8 mouse cellular contexts compared by ENCODE assay signal in the genomic region with DNA sequence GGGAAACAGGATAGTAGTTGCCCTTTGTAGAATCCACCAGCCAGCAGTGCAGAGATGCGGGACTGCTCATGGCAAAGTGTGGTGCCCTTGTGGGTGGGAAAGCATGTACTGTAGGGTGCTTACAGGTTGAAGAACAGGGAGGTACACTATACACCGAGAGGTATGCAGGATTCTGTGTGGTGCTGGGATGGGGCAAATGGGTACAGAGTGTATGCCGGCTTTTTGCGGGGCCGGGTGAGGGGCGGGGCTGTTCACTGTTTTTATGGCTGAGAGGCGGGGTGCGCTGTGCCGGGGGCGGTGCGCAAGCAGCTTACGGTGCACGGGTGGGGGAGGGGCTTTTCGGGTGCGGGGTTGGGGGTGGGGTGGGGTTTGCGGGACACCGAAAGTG. TPM values are rescaled to one million over a fixed set of nuclear protein-coding genes. Genes with fewer than 3 reads are reported as not detected.
DNase-seq lines count a peak whose midpoint lies in the region; TF ChIP-seq lines count a peak whose summit lies in the region.

A gene (plus strand): TSS at position 16 of the 388 bp plus-strand sequence.

- H3K36me3 ChIP-seq in embryonic facial prominence, embryonic 10.5 days (replicated peaks): peaks cover 14% of the 10 kb centered on the region
- H3K36me3 ChIP-seq in hindbrain, embryonic 10.5 days: peaks cover 22% of the 10 kb centered on the region
- H3K36me3 ChIP-seq in megakaryocyte, embryonic 14.5 days (replicated peaks; ENCODE audit: low read length): peaks cover 23% of the 10 kb centered on the region

- no peaks in the 10 kb centered on the region for H3K27me3 ChIP-seq in embryonic facial prominence, embryonic 10.5 days (replicated peaks; ENCODE audit: low read depth, poor library complexity, severe bottlenecking)
- H3K27me3 ChIP-seq in hindbrain, embryonic 10.5 days (ENCODE audit: insufficient read depth, poor library complexity, severe bottlenecking): no peaks in the 10 kb centered on the region
- H3K27me3 ChIP-seq in megakaryocyte, embryonic 14.5 days (replicated peaks): peaks cover 37% of the 10 kb centered on the region

- intact Hi-C loops in left cerebral cortex, postnatal 25 days (cut with DNase I): no loop called here

- H3K9me3 ChIP-seq in embryonic facial prominence, embryonic 10.5 days: no peaks in the 10 kb centered on the region
- no peaks in the 10 kb centered on the region for H3K9me3 ChIP-seq in hindbrain, embryonic 10.5 days
- no peaks in the 10 kb centered on the region for H3K9me3 ChIP-seq in megakaryocyte, embryonic 14.5 days

- 3% methylated on average over 15 of the region's 17 CpGs for WGBS in lung, adult 2 months
- 6% methylated on average over 17 of the region's 17 CpGs for WGBS in embryonic facial prominence, embryonic 10.5 days
- WGBS in hindbrain, embryonic 10.5 days: 8% methylated on average over 17 of the region's 17 CpGs

- no peak for TF ChIP-seq POLR2A in lung, adult 2 months (IDR thresholded peaks at IDR 0.05; ENCODE audit: borderline replicate concordance, extremely low read depth, low read depth, low read length)

- no peak for TF ChIP-seq CTCF in lung, adult 2 months (IDR thresholded peaks at IDR 0.05; ENCODE audit: insufficient read depth, low read length)

- no peak for DNase-seq in lung, adult 2 months
- no peak for DNase-seq in lung, postnatal 36 days
- no peak for DNase-seq in embryonic facial prominence, embryonic 10.5 days (ENCODE audit: low spot score)
- no peak for DNase-seq in hindbrain, embryonic 10.5 days (ENCODE audit: low spot score)
- no peak for DNase-seq in left cerebral cortex, postnatal 25 days (ENCODE audit: low spot score in 2 of 2)
- DNase-seq in layer of hippocampus, postnatal 14 days (ENCODE audit: low spot score in 2 of 2): no peak
- DNase-seq in T-cell, adult 2 months (ENCODE audit: low spot score): no peak

- peak within 1 kb of the TSS; percentile 97 for H3K27ac ChIP-seq in embryonic facial prominence, embryonic 10.5 days (replicated peaks)
- H3K27ac ChIP-seq in hindbrain, embryonic 10.5 days: peak within 1 kb of the TSS; percentile 97

- H3K4me3 ChIP-seq in lung, adult 2 months (replicated peaks; ENCODE audit: extremely low read depth, low read depth, low read length): peak within 1 kb of the TSS; percentile 84
- H3K4me3 ChIP-seq in embryonic facial prominence, embryonic 10.5 days: peak within 1 kb of the TSS; percentile 76
- peak within 1 kb of the TSS; percentile 84 for H3K4me3 ChIP-seq in hindbrain, embryonic 10.5 days
- peak within 1 kb of the TSS; percentile 96 for H3K4me3 ChIP-seq in megakaryocyte, embryonic 14.5 days (replicated peaks)

- H3K4me1 ChIP-seq in lung, adult 2 months (ENCODE audit: control insufficient read depth, insufficient read depth, low read length): peaks cover 3% of the 10 kb centered on the region; the same call in 1 of the 2 replicates
- H3K4me1 ChIP-seq in embryonic facial prominence, embryonic 10.5 days: peaks cover 61% of the 10 kb centered on the region
- H3K4me1 ChIP-seq in hindbrain, embryonic 10.5 days (replicated peaks): peaks cover 57% of the 10 kb centered on the region
- peaks cover 30% of the 10 kb centered on the region for H3K4me1 ChIP-seq in megakaryocyte, embryonic 14.5 days

RNA-seq across cellular contexts. Expression of the gene that starts here (rescaled TPM):
- polyA plus RNA-seq in lung, adult 2 months (2012; rRNA removed): 8.0 and 10.3 TPM in 2 replicates
- 18.1 and 22.4 TPM in 2 replicates for polyA plus RNA-seq in embryonic facial prominence, embryonic 10.5 days (2016; fragmentation: Nextera tagmentation; extraction: Ambion mirVana)
- 17.7 and 19.7 TPM in 2 replicates for polyA plus RNA-seq in hindbrain, embryonic 10.5 days (2016; fragmentation: Nextera tagmentation; extraction: Ambion mirVana)
- 10.5 TPM in 2 replicates for polyA plus RNA-seq in megakaryocyte, embryonic 14.5 days (2012; ENCODE audit: insufficient read depth, low replicate concordance)
- total RNA-seq in left cerebral cortex, postnatal 25 days (2021): 1 to 10 TPM; 3.3 to 6.9 TPM
- 1 to 10 TPM; 4.2 to 5.1 TPM for total RNA-seq in layer of hippocampus, postnatal 14 days (2021)
